Mouse (Mus musculus): Measurements from ENCODE around the gene Slc22a26.
"Not testable (repeated sequence)": the region's sequence is repeated elsewhere in the genome, so short reads cannot be mapped to it uniquely, and the experiment has no call there.

Gene Slc22a26

GRCm38 (mm10) chr19:7802571-7802970 lies at the start of gene Slc22a26:
Gene Slc22a26, minus strand, starts transcription at chr19:7802667.
- DNase-seq, result no peak

GRCm38 (mm10) chr19:7829851-7830250 lies 27.4 kb upstream of the Slc22a26 start:
- no peak for DNase-seq

GRCm38 (mm10) chr19:7790571-7790970 lies 11.9 kb downstream of the Slc22a26 start:
- no peak for DNase-seq

- no peak for DNase-seq
Observed at GRCm38 (mm10) chr19:7775306-7775705, 27.2 kb downstream of the Slc22a26 start.

- no peak for DNase-seq
Observed at GRCm38 (mm10) chr19:7766124-7766523, 36.3 kb downstream of the Slc22a26 start.

GRCm38 (mm10) chr19:7765599-7765998 lies 36.9 kb downstream of the Slc22a26 start:
- DNase-seq, result no peak

- not testable (repeated sequence) for DNase-seq
Observed at GRCm38 (mm10) chr19:7753371-7753770, 49.1 kb downstream of the Slc22a26 start.

All from kidney, postnatal 10 days (tissue).